Mouse (Mus musculus) E14TG2a.4 (cell line): ENCODE results near the gene Rlf.

Source experiments
- H3K27me3 ChIP-seq: 2 replicates; pipeline ENCODE4 v1.6.1; 2014; ENCODE audit warnings: low read length, control low read depth; ENCODE audit not compliant: insufficient read depth
- H3K36me3 ChIP-seq: 2 replicates; pipeline ENCODE4 v1.6.1; 2014; ENCODE audit warnings: low read length, control low read depth; ENCODE audit not compliant: insufficient read depth
- H3K4me1 ChIP-seq: replicated peaks from 2 replicates; pipeline ENCODE4 v1.6.1; 2014; ENCODE audit warnings: low read depth, low read length, control low read depth
- H3K4me3 ChIP-seq: replicated peaks from 2 replicates; pipeline ENCODE4 v1.5.1; 2014; ENCODE audit warnings: mild to moderate bottlenecking, low read length
- H3K9me3 ChIP-seq: 2 replicates; pipeline ENCODE4 v1.6.1; 2014; ENCODE audit warnings: low read length, control low read depth
- CTCF ChIP-seq: conservative IDR thresholded peaks from 2 replicates; pipeline ENCODE4 v1.5.1; 2014; ENCODE audit warnings: low read length
- NANOG ChIP-seq: IDR thresholded peaks from 2 replicates; pipeline ENCODE4 v1.6.1; 2014; ENCODE audit warnings: borderline replicate concordance, low read length, mixed read lengths
- POU5F1 ChIP-seq: IDR thresholded peaks from 2 replicates; pipeline ENCODE4 v1.6.1; 2014; ENCODE audit warnings: low read length, borderline replicate concordance

Rlf gene

DNA sequence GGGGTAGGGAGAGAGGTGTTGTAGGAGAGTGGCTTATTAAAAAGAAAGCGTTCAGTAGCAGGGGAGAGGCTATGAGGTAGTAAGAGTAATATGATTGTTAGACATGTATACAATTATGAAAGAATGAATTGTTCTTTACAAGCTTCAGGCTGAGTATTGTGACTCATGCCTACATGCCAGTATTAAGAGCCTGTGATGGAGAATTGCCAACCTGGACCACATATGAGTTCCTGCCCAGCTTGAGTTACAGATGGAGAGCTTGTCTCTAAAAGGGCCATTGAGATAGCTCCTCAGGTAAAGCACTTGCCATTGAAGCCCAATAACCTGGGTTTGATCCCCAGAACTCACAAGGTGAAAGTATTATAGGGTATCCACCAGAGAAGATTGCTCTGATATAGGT is 8.3 kb upstream of the Rlf start:
- H3K36me3 ChIP-seq, result no peaks in the 10 kb centered on the region
- H3K4me1 ChIP-seq, result no peaks in the 10 kb centered on the region
- TF ChIP-seq CTCF, result no peak
- TF ChIP-seq NANOG, result no peak
- no peak for TF ChIP-seq POU5F1
- H3K4me3 ChIP-seq, result no peak overlapping the region
- peaks cover 5% of the 10 kb centered on the region for H3K27me3 ChIP-seq
- peaks cover 9% of the 10 kb centered on the region for H3K9me3 ChIP-seq

GRCm38 (mm10) chr4:121216216-121216615 is 1.3 kb upstream of the Rlf start:
- H3K4me1 ChIP-seq, result peaks cover 37% of the 10 kb centered on the region
- H3K4me3 ChIP-seq, result no peak overlapping the region
- peaks cover 3% of the 10 kb centered on the region; the same call in 1 of the 2 replicates for H3K27me3 ChIP-seq
- H3K36me3 ChIP-seq, result peaks cover 6% of the 10 kb centered on the region; the same call in 1 of the 2 replicates
- TF ChIP-seq CTCF (no peak), POU5F1 (no peak), NANOG (no peak)
- H3K9me3 ChIP-seq, result no peaks in the 10 kb centered on the region

- H3K27me3 ChIP-seq, result peaks cover 3% of the 10 kb centered on the region; the same call in 1 of the 2 replicates
- H3K36me3 ChIP-seq, result peaks cover 7% of the 10 kb centered on the region; the same call in 1 of the 2 replicates
- no peaks in the 10 kb centered on the region for H3K9me3 ChIP-seq
- TF ChIP-seq POU5F1 (no peak), CTCF (no peak), NANOG (no peak)
- peaks cover 42% of the 10 kb centered on the region for H3K4me1 ChIP-seq
- peak overlapping the region; percentile 98 for H3K4me3 ChIP-seq
Measured at GRCm38 (mm10) chr4:121215489-121215888, 605 bp upstream of the Rlf start.

GRCm38 (mm10) chr4:121213936-121214792 is 720 bp downstream of the Rlf start:
- peak overlapping the region; percentile 98 for H3K4me3 ChIP-seq
- H3K27me3 ChIP-seq, result no peaks in the 10 kb centered on the region
- peaks cover 13% of the 10 kb centered on the region; the same call in 1 of the 2 replicates for H3K36me3 ChIP-seq
- TF ChIP-seq NANOG (no peak), CTCF (no peak), POU5F1 (no peak)
- H3K9me3 ChIP-seq, result no peaks in the 10 kb centered on the region
- peaks cover 54% of the 10 kb centered on the region for H3K4me1 ChIP-seq

GRCm38 (mm10) chr4:121208911-121209310 is 6.0 kb downstream of the Rlf start:
- Histone ChIP-seq H3K36me3 (peaks cover 16% of the 10 kb centered on the region; the same call in 1 of the 2 replicates), H3K4me1 (peaks cover 82% of the 10 kb centered on the region), H3K9me3 (no peaks in the 10 kb centered on the region), H3K27me3 (no peaks in the 10 kb centered on the region), H3K4me3 (no peak overlapping the region)
- TF ChIP-seq CTCF, result no peak
- TF ChIP-seq NANOG, result no peak
- no peak for TF ChIP-seq POU5F1

DNA sequence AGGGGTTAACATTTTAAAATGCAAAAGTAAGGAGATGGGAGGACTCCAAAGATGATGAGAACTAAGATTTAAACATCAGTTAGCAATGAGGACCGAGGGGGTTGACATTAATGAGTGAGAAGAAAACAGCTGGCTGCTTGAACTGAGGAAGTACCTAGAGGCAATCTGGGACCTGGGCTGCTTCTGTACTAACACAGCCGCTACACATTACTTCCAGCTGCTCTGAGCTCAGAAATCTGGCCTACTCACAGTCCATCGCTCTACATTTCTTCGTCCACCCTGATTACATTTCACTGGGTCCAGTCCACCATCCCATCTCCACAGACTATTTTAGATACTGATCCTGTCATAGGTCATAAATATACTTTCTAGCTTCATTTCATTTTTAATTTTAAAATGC is 17.0 kb downstream of the Rlf start:
- peaks cover 59% of the 10 kb centered on the region for H3K4me1 ChIP-seq
- no peaks in the 10 kb centered on the region for H3K27me3 ChIP-seq
- no peaks in the 10 kb centered on the region for H3K9me3 ChIP-seq
- no peak overlapping the region for H3K4me3 ChIP-seq
- TF ChIP-seq CTCF (no peak), NANOG (no peak), POU5F1 (no peak)
- H3K36me3 ChIP-seq, result peaks cover 13% of the 10 kb centered on the region

GRCm38 (mm10) chr4:121196995-121197394 is 17.9 kb downstream of the Rlf start:
- no peak for TF ChIP-seq CTCF
- no peak for TF ChIP-seq NANOG
- TF ChIP-seq POU5F1, result no peak
- H3K4me3 ChIP-seq, result no peak overlapping the region
- peaks cover 62% of the 10 kb centered on the region for H3K4me1 ChIP-seq
- H3K9me3 ChIP-seq, result no peaks in the 10 kb centered on the region
- H3K27me3 ChIP-seq, result no peaks in the 10 kb centered on the region
- H3K36me3 ChIP-seq, result peaks cover 19% of the 10 kb centered on the region

DNA sequence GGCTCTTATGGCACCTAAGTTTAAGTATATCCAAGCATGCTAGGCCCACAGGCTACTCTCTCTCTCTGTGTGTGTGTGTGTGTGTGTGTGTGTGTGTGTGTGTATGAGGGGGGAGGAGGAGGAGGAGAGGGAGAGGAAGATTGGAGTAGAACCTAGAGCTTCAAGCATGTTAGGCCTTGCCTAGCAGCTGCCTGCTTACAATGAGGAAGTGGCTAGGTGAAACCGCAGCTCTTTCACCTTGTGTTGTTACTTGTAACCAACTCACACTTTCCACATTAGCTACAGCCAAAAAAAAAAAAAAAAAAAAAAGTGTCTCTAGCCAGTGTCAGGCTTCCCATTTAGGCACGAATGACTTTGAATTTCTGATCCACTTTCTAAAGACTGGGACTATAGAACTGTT is 18.7 kb downstream of the Rlf start:
- Histone ChIP-seq H3K9me3 (no peaks in the 10 kb centered on the region), H3K27me3 (no peaks in the 10 kb centered on the region), H3K4me3 (no peak overlapping the region), H3K4me1 (peaks cover 59% of the 10 kb centered on the region), H3K36me3 (peaks cover 26% of the 10 kb centered on the region)
- no peak for TF ChIP-seq CTCF
- no peak for TF ChIP-seq NANOG
- no peak for TF ChIP-seq POU5F1

- peaks cover 39% of the 10 kb centered on the region for H3K36me3 ChIP-seq
Measured at GRCm38 (mm10) chr4:121194736-121195135, 20.1 kb downstream of the Rlf start.

More at GRCm38 (mm10) chr4:121194736-121195135, 20.1 kb downstream of the Rlf start:
- Histone ChIP-seq H3K4me1 (peaks cover 60% of the 10 kb centered on the region), H3K27me3 (no peaks in the 10 kb centered on the region), H3K4me3 (no peak overlapping the region), H3K9me3 (no peaks in the 10 kb centered on the region)
- no peak for TF ChIP-seq POU5F1
- TF ChIP-seq NANOG, result no peak
- no peak for TF ChIP-seq CTCF
